13 mouse cellular contexts compared by ENCODE assay signal in genomic region chr2:6097113-6097716, GRCm38 (mm10). TPM values are rescaled to one million over a fixed set of nuclear protein-coding genes. Genes with fewer than 3 reads are reported as not detected.
DNase-seq lines count a peak whose midpoint lies in the region; ATAC-seq and TF ChIP-seq lines count a peak whose summit lies in the region.
"Had no signal": no experiment of that assay in that cellular context is flagged by ENCODE, and none has a peak within 500 bp of the region (broad histone marks: within the 10 kb centered on the region; RNA-seq: fewer than 3 reads in every experiment).

No protein-coding gene starts in this region.

- 69% methylated on average over 7 of the region's 7 CpGs for WGBS in limb, embryonic 11.5 days
- 74% methylated on average over 7 of the region's 7 CpGs for WGBS in limb, embryonic 10.5 days
- 67% methylated on average over 7 of the region's 7 CpGs for WGBS in embryonic facial prominence, embryonic 12.5 days
- WGBS in intestine, postnatal 0 days: 36% methylated on average over 7 of the region's 7 CpGs
- 51% methylated on average over 7 of the region's 7 CpGs for WGBS in stomach, postnatal 0 days

- no peak overlapping the region for H3K4me3 ChIP-seq in limb, embryonic 11.5 days (ENCODE audit: low read depth, low read length)
- H3K4me3 ChIP-seq in limb, embryonic 10.5 days: no peak overlapping the region
- no peak overlapping the region for H3K4me3 ChIP-seq in embryonic facial prominence, embryonic 12.5 days
- no peak overlapping the region for H3K4me3 ChIP-seq in intestine, postnatal 0 days (ENCODE audit: low read depth, low read length)
- no peak overlapping the region for H3K4me3 ChIP-seq in stomach, postnatal 0 days (ENCODE audit: low read depth, low read length)
- H3K4me3 ChIP-seq: erythroblast, embryonic 14.5 days had no signal

- H3K36me3 ChIP-seq in limb, embryonic 11.5 days (ENCODE audit: control insufficient read depth, insufficient read depth, low read length): no peaks in the 10 kb centered on the region
- no peaks in the 10 kb centered on the region for H3K36me3 ChIP-seq in limb, embryonic 10.5 days
- H3K36me3 ChIP-seq in embryonic facial prominence, embryonic 12.5 days: no peaks in the 10 kb centered on the region
- peaks cover 8% of the 10 kb centered on the region for H3K36me3 ChIP-seq in intestine, postnatal 0 days (ENCODE audit: control insufficient read depth, insufficient read depth)
- 0 out of 2 replicates have a peak, but pooled peaks cover 3% of the 10 kb centered on the region for H3K36me3 ChIP-seq in stomach, postnatal 0 days (ENCODE audit: control insufficient read depth, insufficient read depth, low read length)

- no peak for DNase-seq in limb, embryonic 11.5 days (ENCODE audit: low spot score)
- DNase-seq in limb, embryonic 10.5 days (ENCODE audit: low spot score): no peak
- DNase-seq in stomach, postnatal 0 days (ENCODE audit: low spot score): peak; percentile 50
- DNase-seq in layer of hippocampus, adult 9-10 months (ENCODE audit: low spot score): no peak
- DNase-seq in MN1 (ENCODE audit: low spot score): no peak
- DNase-seq: adrenal gland, postnatal 25 days; kidney, postnatal 25 days; liver; midbrain, embryonic 14.5 days; thymus, postnatal 14 days had no signal

- no peak for TF ChIP-seq EP300 in stomach, postnatal 0 days (optimal IDR thresholded peaks at IDR 0.05)

- H3K27me3 ChIP-seq in limb, embryonic 11.5 days (ENCODE audit: control insufficient read depth, insufficient read depth, low read length): peaks cover 6% of the 10 kb centered on the region; the same call in 1 of the 2 replicates
- peaks cover 44% of the 10 kb centered on the region for H3K27me3 ChIP-seq in limb, embryonic 10.5 days (ENCODE audit: low read depth, poor library complexity, severe bottlenecking)
- H3K27me3 ChIP-seq in embryonic facial prominence, embryonic 12.5 days: peaks cover 27% of the 10 kb centered on the region
- no peaks in the 10 kb centered on the region for H3K27me3 ChIP-seq in intestine, postnatal 0 days (replicated peaks; ENCODE audit: control insufficient read depth, insufficient read depth, low read length)
- no peaks in the 10 kb centered on the region for H3K27me3 ChIP-seq in stomach, postnatal 0 days (ENCODE audit: control insufficient read depth, insufficient read depth, low read length)

- no peaks in the 10 kb centered on the region; the same call in 1 of the 2 replicates for H3K4me1 ChIP-seq in limb, embryonic 11.5 days (ENCODE audit: control insufficient read depth, insufficient read depth, low read length)
- peaks cover 30% of the 10 kb centered on the region for H3K4me1 ChIP-seq in limb, embryonic 10.5 days
- H3K4me1 ChIP-seq in embryonic facial prominence, embryonic 12.5 days: peaks cover 9% of the 10 kb centered on the region; the same call in 1 of the 2 replicates
- peaks cover 14% of the 10 kb centered on the region for H3K4me1 ChIP-seq in intestine, postnatal 0 days (replicated peaks; ENCODE audit: control insufficient read depth, insufficient read depth, low read length)
- no peaks in the 10 kb centered on the region for H3K4me1 ChIP-seq in stomach, postnatal 0 days (replicated peaks; ENCODE audit: control insufficient read depth, insufficient read depth)

- no peaks in the 10 kb centered on the region for H3K9me3 ChIP-seq in limb, embryonic 11.5 days (ENCODE audit: control insufficient read depth, low read length)
- no peaks in the 10 kb centered on the region for H3K9me3 ChIP-seq in limb, embryonic 10.5 days (replicated peaks)
- H3K9me3 ChIP-seq in embryonic facial prominence, embryonic 12.5 days: no peaks in the 10 kb centered on the region
- H3K9me3 ChIP-seq in intestine, postnatal 0 days (ENCODE audit: control insufficient read depth): no peaks in the 10 kb centered on the region
- no peaks in the 10 kb centered on the region for H3K9me3 ChIP-seq in stomach, postnatal 0 days (ENCODE audit: control insufficient read depth, low read length)

- no peak overlapping the region for H3K4me2 ChIP-seq in limb, embryonic 11.5 days (ENCODE audit: low read depth, severe bottlenecking)
- H3K4me2 ChIP-seq in embryonic facial prominence, embryonic 12.5 days (replicated peaks): no peak overlapping the region
- no peak overlapping the region for H3K4me2 ChIP-seq in intestine, postnatal 0 days (replicated peaks; ENCODE audit: low read depth)
- no peak overlapping the region for H3K4me2 ChIP-seq in stomach, postnatal 0 days (replicated peaks; ENCODE audit: low read depth)

- no peak overlapping the region for H3K9ac ChIP-seq in limb, embryonic 11.5 days (ENCODE audit: low read length)
- no peak overlapping the region for H3K9ac ChIP-seq in embryonic facial prominence, embryonic 12.5 days
- H3K9ac ChIP-seq in intestine, postnatal 0 days (ENCODE audit: low read depth, low read length): no peak overlapping the region
- H3K9ac ChIP-seq in stomach, postnatal 0 days (ENCODE audit: low read length): no peak overlapping the region

- H3K27ac ChIP-seq in limb, embryonic 11.5 days (replicated peaks; ENCODE audit: low read depth, low read length): no peak overlapping the region
- H3K27ac ChIP-seq in limb, embryonic 10.5 days: no peak overlapping the region
- H3K27ac ChIP-seq in embryonic facial prominence, embryonic 12.5 days: no peak overlapping the region
- H3K27ac ChIP-seq in intestine, postnatal 0 days (ENCODE audit: low read depth, low read length): peak overlapping the region; percentile 46
- H3K27ac ChIP-seq in stomach, postnatal 0 days (replicated peaks): peak overlapping the region; percentile 80

- ATAC-seq in limb, embryonic 11.5 days (ENCODE audit: insufficient number of reproducible peaks, low FRiP score, low TSS enrichment, low read depth): 0 out of 2 replicates have a peak, but pooled peaks have one; percentile 51
- peak; percentile 43; the same call in 1 of the 2 replicates for ATAC-seq in embryonic facial prominence, embryonic 12.5 days (ENCODE audit: insufficient number of reproducible peaks, insufficient read depth, low FRiP score, low TSS enrichment)
- ATAC-seq in intestine, postnatal 0 days: peak; percentile 83
- ATAC-seq in stomach, postnatal 0 days (ENCODE audit: low FRiP score, low TSS enrichment): peak; percentile 69

- TF ChIP-seq CTCF in intestine, postnatal 0 days (IDR thresholded peaks at IDR 0.05; ENCODE audit: low read depth): no peak
- no peak for TF ChIP-seq CTCF in stomach, postnatal 0 days (IDR thresholded peaks at IDR 0.05; ENCODE audit: low read depth)

RNA-seq across cellular contexts. Expression of gene Proser2, which starts 32.8 kb away (rescaled TPM):
- 3.8 and 4.8 TPM in 2 replicates for polyA plus RNA-seq in limb, embryonic 11.5 days (2014; fragmentation: Nextera tagmentation; extraction: Ambion mirVana)
- polyA plus RNA-seq in limb, embryonic 10.5 days (2016; fragmentation: Nextera tagmentation; extraction: Ambion mirVana): 4.2 and 5.1 TPM in 2 replicates
- 5.5 and 7.7 TPM in 2 replicates for polyA plus RNA-seq in embryonic facial prominence, embryonic 12.5 days (2016; fragmentation: Nextera tagmentation; extraction: Ambion mirVana)
- 9.0 and 10.4 TPM in 2 replicates for polyA plus RNA-seq in intestine, postnatal 0 days (2015; fragmentation: Nextera tagmentation; extraction: Ambion mirVana)
- 49.0 and 55.2 TPM in 2 replicates for polyA plus RNA-seq in stomach, postnatal 0 days (2015; fragmentation: Nextera tagmentation; extraction: Ambion mirVana)

Comparison
In these comparisons a context has a peak if more than half of its experiments do, and no peak if none do; other contexts are left out.
1. H3K27ac ChIP-seq: peak in intestine, postnatal 0 days (single experiment) and stomach, postnatal 0 days (single experiment); none in limb, embryonic 11.5 days (single experiment), limb, embryonic 10.5 days (single experiment) and embryonic facial prominence, embryonic 12.5 days (single experiment).
2. Peak in every context shown above with its lines, with median percentiles within 50 percentile points of each other: ATAC-seq.